Mouse (Mus musculus) left cerebral cortex, postnatal 10 days (tissue): ENCODE measurements around the gene Rftn1. TPM values are rescaled to one million over a fixed set of nuclear protein-coding genes. Genes with fewer than 3 reads are reported as not detected.
"Not testable (repeated sequence)": the region's sequence is repeated elsewhere in the genome, so short reads cannot be mapped to it uniquely, and the experiment has no call there.

Experiments used
- DNase-seq, 2 experiments: peaks; one replicate each; pipeline ENCODE4 v3.0.0; 2021 to 2022; ENCODE audit warnings: low spot score in 2 of 2, mixed read lengths in 1 of 2; ENCODE audit errors: extremely low spot score in 1 of 2
- intact Hi-C: fragments of 180-260 bp; cut with DNase I; formaldehyde crosslinking; loops from one replicate; pipeline ENCODE4 v1.15.1; 2025
- total RNA-seq, 2 experiments: library from RNA; stranded (reverse); gene quantifications; 2 replicates each; pipeline ENCODE4 v1.2.3; 2021

Rftn1 gene
- total RNA-seq, 2 experiments from 2014 or later: 12.5 to 13.2 TPM

DNA sequence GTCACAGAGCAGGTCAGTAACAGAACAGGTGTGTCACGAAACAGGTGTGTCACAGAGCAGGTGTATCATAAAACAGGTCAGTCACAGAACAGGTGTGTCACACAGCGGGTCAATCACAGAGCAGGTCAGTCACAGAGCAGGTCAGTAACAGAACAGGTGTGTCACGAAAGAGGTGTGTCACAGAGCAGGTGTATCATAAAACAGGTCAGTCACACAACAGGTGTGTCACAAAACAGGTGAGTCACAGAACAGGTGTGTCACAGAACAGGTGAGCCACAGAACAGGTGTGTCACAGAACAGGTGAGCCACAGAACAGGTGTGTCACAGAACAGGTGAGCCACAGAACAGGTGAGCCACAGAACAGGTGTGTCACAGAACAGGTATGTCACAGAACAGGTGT lies 74.8 kb downstream of the Rftn1 start:
- intact Hi-C loops, DNase-seq: not testable (repeated sequence)

- DNase-seq: peak in 1 of 2 experiments; percentile 16
- intact Hi-C loops: no loop called here
Measured at GRCm38 (mm10) chr17:50114659-50115058, 75.8 kb downstream of the Rftn1 start.

DNA sequence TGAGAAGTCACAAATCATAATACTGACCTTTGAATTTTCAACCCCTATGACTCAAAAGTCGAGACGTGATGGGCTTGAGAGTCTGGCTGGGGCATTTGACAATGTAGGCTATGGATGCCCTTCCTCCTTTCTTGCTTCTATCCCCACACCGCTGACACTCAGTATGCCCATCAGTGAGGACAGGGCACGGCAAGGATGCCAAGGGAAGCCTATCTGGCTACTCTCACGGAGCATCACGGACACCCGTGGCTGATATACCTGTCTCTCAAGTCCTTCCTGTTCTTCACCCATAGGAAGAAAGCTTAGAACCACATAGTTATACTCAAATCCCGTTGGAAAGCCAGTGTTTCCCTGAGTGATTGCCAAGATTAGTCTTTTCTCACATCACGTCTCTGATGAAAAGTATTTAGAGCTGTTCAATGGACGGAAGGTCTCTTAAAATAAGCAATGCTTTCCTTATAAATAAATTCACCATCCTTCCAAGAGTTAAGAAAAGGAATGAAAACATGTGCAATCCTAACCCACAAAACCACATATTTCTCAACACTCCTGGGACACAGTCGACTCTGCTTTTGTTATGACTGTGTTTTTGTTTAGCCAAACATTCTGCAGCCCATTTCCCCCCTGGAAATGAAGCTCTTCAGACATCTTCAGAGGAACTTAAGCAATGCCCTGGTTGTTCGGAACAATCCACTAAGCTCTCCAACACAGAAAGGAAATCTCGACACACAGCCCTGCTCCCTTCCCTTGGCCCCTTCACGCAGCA lies 79.6 kb downstream of the Rftn1 start:
- intact Hi-C loops: no loop called here
- no peak for DNase-seq

DNA sequence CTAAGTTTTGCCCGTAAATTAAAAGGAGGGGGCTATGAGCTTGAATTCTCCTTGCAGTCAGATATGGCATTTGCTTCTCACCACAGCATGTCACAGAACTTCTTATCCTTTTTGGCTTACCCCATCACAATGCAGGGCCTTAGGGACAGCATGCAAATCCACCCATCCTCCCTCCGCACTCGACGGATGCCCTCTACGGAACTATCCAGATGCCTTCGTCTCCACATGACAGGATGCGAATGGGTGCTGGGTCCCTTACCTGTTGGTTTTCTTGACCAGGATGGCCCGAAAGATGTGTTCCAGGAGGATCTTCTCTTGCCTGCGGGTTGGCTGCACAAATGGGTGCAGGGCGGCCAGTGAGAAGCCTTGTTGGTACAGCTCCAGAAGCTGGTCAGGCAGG lies 83.7 kb downstream of the Rftn1 start:
- intact Hi-C loops: no loop called here
- DNase-seq: no peak

DNA sequence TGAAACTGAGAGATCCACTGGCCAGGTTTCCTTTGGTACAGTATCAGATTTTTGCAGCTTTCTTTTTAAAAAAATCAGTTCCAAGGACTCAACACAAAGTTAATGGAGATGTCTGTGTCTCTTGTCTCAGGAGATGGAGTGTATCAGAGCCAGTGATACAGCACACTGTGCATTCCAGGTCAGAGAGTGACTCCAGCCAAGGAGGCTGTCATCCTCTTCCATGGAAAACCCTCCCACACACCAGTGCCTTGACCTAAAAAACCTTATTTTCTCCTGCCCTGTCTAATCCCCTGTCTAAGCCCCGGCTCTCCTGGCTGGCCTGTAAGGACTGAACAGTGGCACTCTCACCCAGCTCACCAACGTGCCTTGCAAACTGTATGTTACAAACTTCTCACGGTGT lies 86.3 kb downstream of the Rftn1 start:
- no peak for DNase-seq

GRCm38 (mm10) chr17:50101416-50101815 lies 89.1 kb downstream of the Rftn1 start:
- no peak for DNase-seq

More for the DNA sequence above, 86.3 kb downstream of the Rftn1 start:
- intact Hi-C loops: no loop called here

GRCm38 (mm10) chr17:50100070-50100469 lies 90.4 kb downstream of the Rftn1 start:
- intact Hi-C loops: no loop called here
- DNase-seq: no peak

More at GRCm38 (mm10) chr17:50101416-50101815, 89.1 kb downstream of the Rftn1 start:
- intact Hi-C loops: no loop called here

- no peak for DNase-seq
- intact Hi-C loops: no loop called here
Measured at GRCm38 (mm10) chr17:50099378-50099777, 91.1 kb downstream of the Rftn1 start.

DNA sequence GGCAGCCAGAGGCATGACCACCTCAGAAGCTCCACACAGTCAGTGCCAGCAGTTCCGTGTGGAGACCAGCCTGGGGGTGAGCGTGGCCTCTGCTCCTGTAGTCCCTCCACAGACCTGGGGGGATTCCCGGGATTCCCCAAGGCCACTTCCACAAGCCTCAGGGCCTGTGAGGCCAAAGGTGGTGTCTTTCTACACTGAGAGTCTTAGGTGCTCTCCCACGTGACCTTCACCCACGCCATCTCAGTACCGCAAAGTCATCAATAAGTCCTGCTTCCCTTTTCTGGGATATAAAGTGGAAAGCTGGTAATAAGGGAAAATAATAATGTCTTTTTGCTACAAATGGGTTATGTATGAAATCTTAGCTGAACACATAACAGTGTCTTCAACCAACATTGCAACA lies 92.2 kb downstream of the Rftn1 start:
- no peak for DNase-seq
- intact Hi-C loops: no loop called here

- intact Hi-C loops: no loop called here
- no peak for DNase-seq
Measured at GRCm38 (mm10) chr17:50097831-50098230, 92.6 kb downstream of the Rftn1 start.

DNA sequence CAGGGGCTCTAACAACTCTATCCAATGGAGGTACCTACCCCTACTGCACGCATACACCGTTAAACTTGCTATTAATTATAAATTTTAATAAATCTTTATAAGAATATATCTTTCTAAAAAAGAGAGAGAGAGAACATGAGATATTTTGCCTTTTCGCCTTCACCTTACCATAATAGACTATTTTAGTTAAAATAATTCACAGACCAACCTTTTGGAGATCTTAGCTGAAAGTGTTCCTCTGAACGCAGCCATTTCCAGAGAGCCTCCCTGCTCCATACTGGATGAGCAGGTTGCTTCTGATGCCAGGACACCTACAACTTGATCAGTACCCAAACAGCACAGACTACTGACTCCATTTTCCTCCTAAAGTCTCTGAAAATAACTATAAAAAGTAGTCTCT lies 94.2 kb downstream of the Rftn1 start:
- intact Hi-C loops: no loop called here
- DNase-seq: no peak

DNA sequence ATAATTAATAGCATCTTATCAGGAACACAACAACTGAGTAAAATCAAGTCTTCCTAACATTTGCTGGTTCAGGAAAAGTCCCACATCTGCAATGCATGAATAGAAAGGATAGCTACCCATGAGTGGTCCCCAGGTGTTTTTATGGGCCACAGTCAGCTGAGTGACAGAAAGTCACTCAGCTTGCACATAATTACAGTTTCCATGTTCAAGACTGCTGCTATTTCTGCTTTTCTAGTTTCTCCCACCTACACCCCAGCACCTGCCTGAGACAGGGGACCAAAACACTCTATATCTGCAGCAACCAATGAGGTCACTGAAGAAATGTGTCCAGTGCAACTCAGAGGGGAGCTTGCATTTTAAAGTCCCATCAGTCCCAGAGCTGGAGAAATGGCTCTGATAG lies 95.9 kb downstream of the Rftn1 start:
- intact Hi-C loops: no loop called here
- DNase-seq: no peak

DNA sequence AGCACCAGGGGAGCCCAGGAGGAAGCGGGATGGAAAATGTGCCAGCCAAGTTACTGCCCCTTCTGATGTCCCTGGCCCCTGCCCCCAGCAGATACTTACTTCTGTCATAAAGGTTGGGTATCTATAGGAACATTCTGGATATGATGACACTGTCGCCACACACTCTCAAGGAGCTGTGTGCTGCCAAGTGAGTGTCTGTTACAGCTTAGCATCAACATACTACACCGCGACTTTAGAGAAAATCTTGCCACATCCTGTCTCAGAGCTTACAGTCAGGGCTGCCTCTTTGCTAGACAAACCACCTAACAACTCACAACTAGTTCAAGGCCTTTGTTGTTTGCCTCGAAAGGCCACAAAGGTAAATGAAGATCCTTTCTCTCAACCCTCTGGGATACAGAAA lies 96.4 kb downstream of the Rftn1 start:
- intact Hi-C loops: no loop called here
- no peak for DNase-seq

- intact Hi-C loops: no loop called here
Measured at GRCm38 (mm10) chr17:50093356-50093755, 97.1 kb downstream of the Rftn1 start.

GRCm38 (mm10) chr17:50092848-50093247 lies 97.6 kb downstream of the Rftn1 start:
- no peak for DNase-seq
- intact Hi-C loops: no loop called here

More at GRCm38 (mm10) chr17:50093356-50093755, 97.1 kb downstream of the Rftn1 start:
- DNase-seq: no peak

DNA sequence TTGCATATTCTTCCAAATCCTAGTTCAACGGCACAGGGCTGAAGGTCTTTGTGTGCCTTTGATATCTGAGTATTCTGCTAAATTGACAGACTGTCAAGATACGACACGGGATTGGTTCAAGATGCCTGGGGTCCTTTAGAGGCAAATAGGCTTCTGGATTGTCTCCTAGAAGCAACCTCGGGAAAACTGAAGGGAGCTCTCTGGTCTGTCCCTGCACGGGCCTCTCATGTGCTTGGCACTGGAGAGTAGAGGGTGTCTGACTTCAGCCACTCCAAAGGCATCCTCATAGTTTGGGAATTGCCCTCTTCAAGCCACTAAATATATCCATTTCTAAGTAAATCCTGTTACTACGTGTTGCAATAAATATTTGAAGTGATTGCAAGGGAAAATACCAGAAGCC lies 98.6 kb downstream of the Rftn1 start:
- DNase-seq: no peak
- intact Hi-C loops: no loop called here

DNA sequence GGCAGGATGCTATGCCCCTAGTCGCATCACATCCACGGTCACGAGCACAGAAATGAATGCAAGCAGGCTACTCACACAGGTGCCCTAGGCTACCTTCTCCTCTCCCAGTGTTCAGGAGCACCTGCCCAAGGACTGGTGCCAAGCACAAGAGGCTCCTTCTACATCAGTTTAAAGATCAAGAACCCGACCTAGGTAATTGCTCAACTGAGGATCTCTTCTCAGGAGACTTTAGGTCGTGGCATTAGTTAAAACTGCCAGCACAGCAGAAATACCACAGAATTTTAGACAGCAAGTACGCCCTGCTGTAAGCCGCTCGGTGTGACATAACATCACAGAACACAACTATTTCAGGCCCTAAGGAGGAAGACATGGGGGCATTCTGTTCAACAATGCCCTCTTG lies 100.7 kb downstream of the Rftn1 start:
- intact Hi-C loops: no loop called here
- DNase-seq: no peak

DNA sequence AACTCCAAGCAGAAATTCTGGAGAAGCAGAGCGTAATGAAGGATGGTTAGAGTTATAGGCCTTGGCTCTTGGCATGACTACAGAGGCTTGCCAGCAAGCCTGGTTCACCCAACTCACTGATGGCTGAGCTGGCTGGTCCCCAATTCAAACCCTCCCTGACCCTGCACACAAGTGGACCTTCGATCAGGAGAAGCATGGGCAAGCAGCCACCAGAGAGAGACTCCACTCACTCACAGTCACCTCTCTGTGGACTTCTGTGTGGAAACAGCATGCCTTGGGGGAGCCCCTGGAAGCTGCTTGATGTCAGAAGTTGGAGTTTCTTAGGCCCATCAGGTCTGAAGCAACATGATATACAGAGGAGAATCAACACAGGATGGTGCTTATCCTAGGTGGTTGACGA lies 102.4 kb downstream of the Rftn1 start:
- intact Hi-C loops: no loop called here
- no peak for DNase-seq

- intact Hi-C loops: no loop called here
- DNase-seq: no peak
Measured at GRCm38 (mm10) chr17:50086887-50087286, 103.6 kb downstream of the Rftn1 start.

DNA sequence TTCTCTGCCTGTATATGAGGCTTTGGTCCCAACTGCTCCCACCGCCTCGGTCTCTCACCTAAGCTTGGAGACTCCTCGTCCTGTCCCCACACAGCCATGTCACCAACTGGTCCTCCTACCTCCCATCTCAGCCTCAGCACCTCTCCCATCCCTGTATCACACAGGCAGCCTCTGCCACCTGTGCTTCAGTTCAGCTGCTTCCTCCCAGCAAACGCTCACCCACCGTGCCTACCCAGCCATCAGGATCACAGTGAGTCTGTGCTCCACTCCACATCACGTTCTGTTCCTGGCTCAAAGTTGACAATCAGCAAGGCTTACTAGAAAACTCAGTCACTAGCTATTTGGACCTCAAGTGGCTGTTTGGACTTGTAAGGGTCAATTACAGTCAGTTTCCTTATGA lies 105.8 kb downstream of the Rftn1 start:
- intact Hi-C loops: no loop called here

DNA sequence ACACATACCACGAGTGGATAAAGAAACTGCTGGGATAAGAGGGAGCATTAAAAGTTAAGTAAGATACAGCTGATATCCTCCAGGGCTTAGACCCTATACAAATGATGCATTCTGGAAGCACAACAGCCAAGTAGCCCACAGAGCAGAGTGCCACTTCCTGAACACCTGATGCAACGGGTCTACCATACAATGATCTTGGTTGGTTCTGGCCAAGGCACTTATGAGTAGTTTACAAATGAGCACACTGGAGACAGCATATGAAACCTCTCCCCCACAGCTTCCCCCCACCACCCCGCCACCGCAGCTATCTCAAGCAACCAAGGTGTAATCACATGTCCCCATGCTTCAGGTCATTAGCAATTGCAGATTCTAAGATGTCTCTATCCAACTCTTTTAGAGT lies 106.5 kb downstream of the Rftn1 start:
- intact Hi-C loops: no loop called here
- no peak for DNase-seq

More for the DNA sequence above, 105.8 kb downstream of the Rftn1 start:
- DNase-seq: no peak
